Mouse (Mus musculus) forebrain, embryonic 12.5 days (tissue): ENCODE measurements around the gene Nit1. TPM values are rescaled to one million over a fixed set of nuclear protein-coding genes. Genes with fewer than 3 reads are reported as not detected.
"Not testable (repeated sequence)": the region's sequence is repeated elsewhere in the genome, so short reads cannot be mapped to it uniquely, and the experiment has no call there.

ENCODE experiments used
- ATAC-seq: fragments of 200-750 bp; cut with Nextera tagmentation; 2 replicates; pipeline ENCODE4 v1.8.0; 2017; ENCODE audit warnings: moderate TSS enrichment; ENCODE audit not compliant: low FRiP score
- H3K27ac ChIP-seq: fragments of 300-500 bp; sonication (generic); 2 replicates; pipeline ENCODE4 v1.5.1; 2016; ENCODE audit warnings: mild to moderate bottlenecking
- H3K27me3 ChIP-seq: fragments of 300-500 bp; sonication (generic); 2 replicates; pipeline ENCODE4 v1.6.1; 2016; ENCODE audit warnings: mild to moderate bottlenecking
- H3K36me3 ChIP-seq: fragments of 300-500 bp; sonication (generic); replicated peaks from 2 replicates; pipeline ENCODE4 v1.6.1; 2016; ENCODE audit warnings: mild to moderate bottlenecking
- H3K4me1 ChIP-seq: fragments of 300-500 bp; sonication (generic); 2 replicates; pipeline ENCODE4 v1.6.1; 2016
- H3K4me2 ChIP-seq: fragments of 300-500 bp; sonication (generic); 2 replicates; pipeline ENCODE4 v1.6.1; 2016; ENCODE audit warnings: mild to moderate bottlenecking, moderate library complexity
- H3K4me3 ChIP-seq: fragments of 300-500 bp; sonication (generic); replicated peaks from 2 replicates; pipeline ENCODE4 v1.5.1; 2016; ENCODE audit warnings: mild to moderate bottlenecking
- H3K9ac ChIP-seq: fragments of 300-500 bp; sonication (generic); 2 replicates; pipeline ENCODE4 v1.6.1; 2016; ENCODE audit warnings: mild to moderate bottlenecking
- H3K9me3 ChIP-seq: fragments of 300-500 bp; sonication (generic); 2 replicates; pipeline ENCODE4 v1.6.1; 2016
- WGBS: fragments of 180-500 bp; shearing (Covaris S2); methylation state at CpG from one replicate; pipeline ENCODE4 v1.1.7; 2016; 5-methylcytosine and 5-hydroxymethylcytosine counted together
- polyA plus RNA-seq: library from polyadenylated mRNA; unstranded; fragments of >200 nt; fragmentation: Nextera tagmentation; extraction: Ambion mirVana; gene quantifications from 2 replicates; pipeline ENCODE4 v1.2.1, GENCODE M21; 2016

Gene Nit1
- polyA plus RNA-seq, 1 experiment from 2014 or later: 48.7 TPM

DNA sequence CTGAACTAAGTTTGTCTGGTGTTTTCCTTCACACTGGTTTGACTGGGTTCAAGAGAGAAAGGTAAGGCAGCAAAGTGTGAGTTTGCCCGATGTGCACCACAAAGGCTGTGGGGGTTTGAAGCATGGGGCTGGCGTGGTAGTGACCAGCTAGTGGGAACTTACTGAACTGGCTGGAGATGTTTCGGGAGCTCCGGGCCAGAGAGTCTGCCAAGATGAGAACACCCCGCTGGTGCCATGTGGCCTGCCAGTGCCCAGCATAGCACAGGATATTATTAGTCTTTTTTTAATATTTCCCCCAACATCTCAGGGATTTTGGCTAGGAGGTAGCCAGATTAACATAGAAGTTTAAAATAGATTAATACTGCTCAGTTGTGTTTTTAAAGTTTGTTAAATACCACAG, 25.3 kb downstream of the Nit1 start:
- no peak overlapping the region for H3K4me2 ChIP-seq
- H3K36me3 ChIP-seq: 0 out of 2 replicates have a peak, but pooled peaks cover 3% of the 10 kb centered on the region
- H3K4me3 ChIP-seq: no peak overlapping the region
- no peak for ATAC-seq
- no peak overlapping the region for H3K9ac ChIP-seq
- H3K9me3 ChIP-seq: no peaks in the 10 kb centered on the region
- H3K27ac ChIP-seq: no peak overlapping the region
- H3K4me1 ChIP-seq: no peaks in the 10 kb centered on the region
- H3K27me3 ChIP-seq: no peaks in the 10 kb centered on the region
- WGBS: 6% methylated on average over 5 of the region's 5 CpGs

DNA sequence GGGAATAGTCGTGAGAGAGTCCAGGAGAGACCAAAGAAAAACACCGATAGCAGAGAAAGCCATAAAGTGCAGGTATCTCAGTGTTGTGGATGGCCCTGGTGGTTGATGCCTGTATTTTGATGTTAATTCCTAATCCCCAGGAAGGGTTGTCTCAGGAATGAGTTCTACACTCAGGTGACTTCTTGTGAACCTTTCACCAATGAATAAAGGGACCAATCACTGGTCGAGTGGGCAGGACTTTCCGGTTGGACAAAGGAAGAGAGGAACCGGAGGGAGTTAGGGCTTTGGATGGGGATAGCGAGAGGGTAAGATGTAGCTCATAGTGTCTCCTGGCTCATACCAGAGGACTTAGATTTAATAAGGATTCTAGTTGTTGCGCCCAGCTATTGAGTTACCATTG, 25.7 kb downstream of the Nit1 start:
- 8% methylated on average over 7 of the region's 7 CpGs for WGBS
- no peaks in the 10 kb centered on the region for H3K27me3 ChIP-seq
- ATAC-seq: no peak
- no peak overlapping the region for H3K9ac ChIP-seq
- H3K36me3 ChIP-seq: no peaks in the 10 kb centered on the region
- no peak overlapping the region for H3K27ac ChIP-seq
- H3K9me3 ChIP-seq: no peaks in the 10 kb centered on the region
- no peak overlapping the region for H3K4me2 ChIP-seq
- no peaks in the 10 kb centered on the region for H3K4me1 ChIP-seq
- no peak overlapping the region for H3K4me3 ChIP-seq

DNA sequence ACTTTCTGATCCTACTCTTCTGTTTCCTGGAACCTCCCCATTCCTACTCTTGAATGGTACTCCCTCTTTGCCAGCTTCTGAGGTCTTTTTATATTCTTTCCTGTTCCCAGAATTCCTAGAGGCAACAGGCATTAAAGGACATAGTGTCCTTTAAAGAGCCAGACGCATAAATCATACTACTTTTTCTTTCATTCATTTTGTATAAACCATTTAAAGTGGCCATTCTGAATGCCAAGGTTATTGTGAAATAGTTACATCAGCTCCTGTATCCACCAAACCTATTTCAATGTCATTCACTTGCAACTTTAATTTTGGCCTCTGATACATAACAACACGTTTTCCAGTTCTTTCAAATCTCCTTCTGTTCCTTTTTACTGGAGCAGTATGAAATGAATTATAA, 36.1 kb downstream of the Nit1 start:
- H3K27ac ChIP-seq: no peak overlapping the region
- ATAC-seq: no peak
- no peak overlapping the region for H3K4me2 ChIP-seq
- H3K4me3 ChIP-seq: no peak overlapping the region
- no peaks in the 10 kb centered on the region for H3K9me3 ChIP-seq
- H3K36me3 ChIP-seq: no peaks in the 10 kb centered on the region
- H3K4me1 ChIP-seq: no peaks in the 10 kb centered on the region
- 0 out of 2 replicates have a peak, but pooled peaks cover 2% of the 10 kb centered on the region for H3K27me3 ChIP-seq
- no peak overlapping the region for H3K9ac ChIP-seq
- 70% methylated on average over 2 of the region's 2 CpGs for WGBS

DNA sequence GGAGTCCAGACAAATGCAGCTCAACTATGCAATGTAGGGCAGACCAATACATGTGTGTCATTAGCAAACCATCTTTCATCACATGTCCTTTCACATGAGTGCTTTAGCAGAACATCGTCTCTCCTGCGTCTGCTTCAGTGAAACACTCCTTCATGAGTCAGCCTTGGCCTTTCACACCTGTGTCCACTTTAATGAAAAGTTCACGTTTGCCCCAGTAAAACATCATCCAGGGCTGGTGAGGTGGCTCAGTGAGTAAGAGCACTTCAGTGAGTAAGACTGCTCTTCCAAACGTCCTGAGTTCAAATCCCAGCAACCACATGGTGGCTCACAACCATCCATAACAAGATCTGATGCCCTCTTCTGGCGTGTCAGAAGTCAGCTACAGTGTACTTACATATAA, 39.3 kb downstream of the Nit1 start:
- not testable (repeated sequence) for H3K9ac ChIP-seq, H3K27ac ChIP-seq
- WGBS: 75% methylated on average over 5 of the region's 5 CpGs

DNA sequence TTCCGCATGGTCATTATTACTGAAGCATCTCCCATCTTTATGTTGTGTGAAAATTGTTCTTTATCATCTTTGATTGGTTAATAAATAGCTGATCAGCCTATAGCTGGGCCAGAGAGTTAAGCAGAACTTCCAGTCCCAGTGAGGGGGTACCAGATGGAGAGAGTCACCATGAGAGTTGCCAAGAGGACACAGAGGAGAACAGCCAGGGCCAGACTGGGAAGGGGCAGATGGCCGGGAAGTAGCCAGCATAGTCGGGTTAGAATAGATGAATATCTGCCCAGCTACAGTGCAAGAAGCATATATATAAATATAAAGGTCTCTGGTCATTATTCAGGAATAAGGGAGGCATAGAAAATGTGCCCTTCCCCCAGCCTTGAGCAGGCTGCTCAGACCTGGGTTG, 47.2 kb downstream of the Nit1 start:
- WGBS: 72% methylated on average over 3 of the region's 3 CpGs
- H3K4me2 ChIP-seq: no peak overlapping the region
- H3K4me1 ChIP-seq: peaks cover 7% of the 10 kb centered on the region
- H3K27ac ChIP-seq: no peak overlapping the region
- H3K9ac ChIP-seq: no peak overlapping the region
- no peak overlapping the region for H3K4me3 ChIP-seq
- no peak for ATAC-seq
- no peaks in the 10 kb centered on the region for H3K9me3 ChIP-seq
- peaks cover 30% of the 10 kb centered on the region for H3K27me3 ChIP-seq
- no peaks in the 10 kb centered on the region for H3K36me3 ChIP-seq

More for the DNA sequence above, 39.3 kb downstream of the Nit1 start:
- not testable (repeated sequence) for H3K27me3 ChIP-seq, H3K9me3 ChIP-seq, H3K4me3 ChIP-seq, ATAC-seq, H3K4me1 ChIP-seq, H3K4me2 ChIP-seq, H3K36me3 ChIP-seq

DNA sequence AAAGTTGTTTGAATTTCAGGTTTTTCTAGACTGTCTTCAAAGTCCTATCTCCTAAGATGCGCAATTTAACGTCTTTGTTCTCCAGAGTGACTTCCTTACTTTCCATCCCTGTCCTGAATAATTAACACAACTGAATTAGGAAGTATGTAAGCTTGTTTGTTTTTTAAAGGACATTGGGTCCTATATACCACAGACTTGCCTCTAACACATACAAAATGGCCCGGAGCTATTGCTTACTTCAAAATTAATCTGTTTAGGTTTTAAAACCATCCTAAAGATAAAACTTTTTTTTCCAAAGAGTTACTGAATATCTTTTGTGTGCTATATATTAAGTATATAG, 50.4 kb downstream of the Nit1 start:
- peaks cover 9% of the 10 kb centered on the region for H3K4me1 ChIP-seq
- H3K9me3 ChIP-seq: no peaks in the 10 kb centered on the region
- H3K27ac ChIP-seq: peak overlapping the region; percentile 93
- peak overlapping the region; percentile 86; the same call in 1 of the 2 replicates for H3K9ac ChIP-seq
- H3K4me2 ChIP-seq: peak overlapping the region; percentile 74
- peak; percentile 31; the same call in 1 of the 2 replicates for ATAC-seq
- peaks cover 30% of the 10 kb centered on the region for H3K27me3 ChIP-seq
- 18% methylated on average over 3 of the region's 3 CpGs for WGBS
- peak overlapping the region; percentile 74 for H3K4me3 ChIP-seq
- H3K36me3 ChIP-seq: peaks cover under 1% of the 10 kb centered on the region; the same call in 1 of the 2 replicates

DNA sequence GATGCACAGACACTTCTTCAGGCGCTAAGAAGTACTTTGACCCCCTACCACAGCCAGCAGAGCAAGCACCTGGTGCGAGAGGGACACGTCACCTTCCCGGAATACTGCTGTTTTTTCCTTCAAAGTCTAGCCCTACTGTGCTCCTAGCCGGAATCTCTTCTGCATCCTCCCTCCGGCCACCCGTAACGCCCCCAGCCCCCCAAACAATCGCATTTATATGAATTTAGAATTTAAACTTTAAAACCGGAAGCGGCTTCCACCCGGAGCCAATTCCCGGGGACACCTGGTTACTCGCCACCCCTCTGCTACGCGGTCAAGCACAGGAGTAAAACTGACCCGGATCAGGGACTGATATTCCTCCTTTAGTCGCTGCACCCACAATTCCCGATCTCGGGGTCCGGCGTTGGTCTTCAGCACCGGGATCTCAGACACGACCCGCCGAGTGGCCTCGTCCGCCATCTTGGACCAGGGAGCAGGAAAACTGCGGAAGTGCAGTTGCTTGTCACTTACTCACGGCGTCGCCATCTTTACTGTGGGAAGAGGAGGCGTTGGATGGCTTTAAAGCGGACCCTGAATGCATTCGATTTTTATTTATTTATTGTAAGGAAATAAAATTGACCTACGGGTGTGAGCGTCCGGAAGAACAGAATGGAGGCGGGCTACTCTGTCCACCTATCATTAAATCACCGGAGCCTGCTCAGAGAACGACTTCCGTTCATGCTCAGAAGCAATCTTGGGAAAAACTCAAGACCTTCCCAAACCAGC, 51.0 kb downstream of the Nit1 start, which contains the start of gene Ufc1:
Ufc1 (minus strand) TSS at position 727 of the 765 bp plus-strand sequence.
- peak; percentile 86 for ATAC-seq
- under 1% methylated on average over 42 of the region's 42 CpGs for WGBS
- Histone ChIP-seq H3K36me3 (peaks cover 6% of the 10 kb centered on the region), H3K27ac (peak within 1 kb of the TSS; percentile 93), H3K9me3 (no peaks in the 10 kb centered on the region), H3K27me3 (peaks cover 30% of the 10 kb centered on the region), H3K9ac (peak within 1 kb of the TSS; percentile 86), H3K4me2 (peak within 1 kb of the TSS; percentile 74), H3K4me1 (peaks cover 9% of the 10 kb centered on the region), H3K4me3 (peak within 1 kb of the TSS; percentile 74)

DNA sequence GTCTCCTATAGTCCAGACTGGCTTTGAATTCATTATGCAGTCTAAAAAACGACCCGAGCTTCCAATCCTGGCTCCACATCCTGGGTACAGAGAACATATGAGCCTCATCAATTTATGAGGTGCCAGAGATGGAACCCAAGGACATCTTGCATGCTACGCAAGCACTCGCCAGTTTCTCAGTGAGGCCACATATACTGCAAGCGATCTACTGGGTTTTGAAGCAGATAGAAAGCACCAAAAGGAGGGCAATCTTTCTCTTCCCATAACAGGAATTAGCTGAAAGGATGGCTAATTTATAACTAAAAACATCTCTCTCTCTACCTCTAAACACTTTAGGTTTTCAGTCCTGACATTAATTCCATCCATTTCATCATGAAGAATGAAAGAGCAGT, 51.5 kb downstream of the Nit1 start:
- peaks cover 30% of the 10 kb centered on the region for H3K27me3 ChIP-seq
- peak overlapping the region; percentile 86 for H3K9ac ChIP-seq
- no peaks in the 10 kb centered on the region for H3K9me3 ChIP-seq
- peaks cover 12% of the 10 kb centered on the region for H3K36me3 ChIP-seq
- no peak for ATAC-seq
- H3K4me2 ChIP-seq: peak overlapping the region; percentile 74
- peaks cover 9% of the 10 kb centered on the region for H3K4me1 ChIP-seq
- H3K4me3 ChIP-seq: peak overlapping the region; percentile 74
- peak overlapping the region; percentile 93; the same call in 1 of the 2 replicates for H3K27ac ChIP-seq
- 46% methylated on average over 5 of the region's 5 CpGs for WGBS

DNA sequence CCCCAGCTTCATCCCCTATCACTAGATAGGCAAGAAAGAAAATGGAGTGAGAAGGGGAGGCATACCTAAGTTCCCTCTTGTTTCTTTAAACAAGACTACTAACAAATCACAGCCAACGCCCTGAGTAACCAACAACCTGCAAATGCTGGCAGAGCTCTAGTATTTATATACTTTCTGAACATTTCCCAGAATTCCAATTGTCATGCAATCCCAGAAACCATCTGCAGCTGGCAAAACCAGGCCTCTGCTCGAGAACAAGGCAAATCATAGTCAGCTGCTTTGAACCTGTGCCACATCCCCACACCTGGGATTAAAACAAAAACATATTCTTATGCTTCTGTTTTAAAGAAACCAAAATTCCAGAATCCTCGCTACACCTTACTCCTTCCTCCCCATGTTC, 52.1 kb downstream of the Nit1 start:
- Histone ChIP-seq H3K27ac (no peak overlapping the region), H3K27me3 (peaks cover 28% of the 10 kb centered on the region), H3K4me2 (peak overlapping the region; percentile 74), H3K36me3 (peaks cover 17% of the 10 kb centered on the region), H3K9me3 (no peaks in the 10 kb centered on the region), H3K9ac (no peak overlapping the region), H3K4me3 (peak overlapping the region; percentile 74), H3K4me1 (peaks cover 11% of the 10 kb centered on the region)
- WGBS: 90% methylated on average over 3 of the region's 3 CpGs
- no peak for ATAC-seq

DNA sequence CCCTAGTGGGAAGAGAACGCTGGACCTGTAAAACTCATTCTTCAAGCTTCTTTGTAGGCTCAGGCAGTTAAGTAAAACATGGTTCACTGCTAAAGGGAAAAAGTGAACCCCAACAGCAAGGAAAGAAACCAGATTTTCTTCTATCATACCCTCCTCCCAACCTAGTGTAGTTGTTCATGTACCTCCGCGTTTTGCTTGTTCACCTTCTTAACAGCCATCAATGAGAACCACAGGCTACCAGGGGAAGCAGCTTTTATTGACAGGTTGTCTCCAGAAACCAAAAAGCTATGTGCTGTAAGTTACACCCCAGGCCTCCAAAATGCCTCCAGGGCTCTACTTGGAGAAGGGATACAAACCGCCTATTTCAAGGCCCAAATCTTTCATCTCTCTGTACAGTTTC, 57.1 kb downstream of the Nit1 start:
- Histone ChIP-seq H3K9ac (peak overlapping the region; percentile 97), H3K36me3 (peaks cover 49% of the 10 kb centered on the region), H3K27me3 (no peaks in the 10 kb centered on the region), H3K4me2 (peak overlapping the region; percentile 63), H3K27ac (peak overlapping the region; percentile 97; the same call in 1 of the 2 replicates), H3K4me1 (peaks cover 30% of the 10 kb centered on the region), H3K9me3 (no peaks in the 10 kb centered on the region), H3K4me3 (peak overlapping the region; percentile 91)
- WGBS: 65% methylated on average over 4 of the region's 4 CpGs
- ATAC-seq: no peak

Other genes starting within 250 kb of the Nit1 start
- 3.9 and 5.2 TPM in 2 replicates for gene Cfap126, start 231.7 kb downstream of the Nit1 start, polyA plus RNA-seq
- gene Sdhc, start 195.0 kb downstream of the Nit1 start, polyA plus RNA-seq: 218 and 236 TPM in 2 replicates
- gene Mpz, start 194.9 kb downstream of the Nit1 start, polyA plus RNA-seq: 0.54 and 1.0 TPM in 2 replicates
- gene Pcp4l1, start 149.4 kb downstream of the Nit1 start, polyA plus RNA-seq: 6.7 and 7.0 TPM in 2 replicates
- gene Nr1i3, start 131.7 kb downstream of the Nit1 start, polyA plus RNA-seq: 0.22 and 0.23 TPM in 2 replicates
- gene Tomm40l, start 123.1 kb downstream of the Nit1 start, polyA plus RNA-seq: 29.4 and 31.6 TPM in 2 replicates
- gene Apoa2, start 120.6 kb downstream of the Nit1 start, polyA plus RNA-seq: 1.5 and 2.6 TPM in 2 replicates
- gene Fcer1g, start 111.3 kb downstream of the Nit1 start, polyA plus RNA-seq: 12.6 and 15.3 TPM in 2 replicates
- 8.9 TPM in 2 replicates for gene Adamts4, start 95.2 kb downstream of the Nit1 start, polyA plus RNA-seq
- gene Ndufs2, start 94.3 kb downstream of the Nit1 start, polyA plus RNA-seq: 209 and 213 TPM in 2 replicates
- 78.1 and 78.6 TPM in 2 replicates for gene B4galt3, start 75.3 kb downstream of the Nit1 start, polyA plus RNA-seq
- 58.7 and 68.0 TPM in 2 replicates for gene Ppox, start 64.5 kb downstream of the Nit1 start, polyA plus RNA-seq
- gene Usp21, start 57.7 kb downstream of the Nit1 start, polyA plus RNA-seq: 119 and 125 TPM in 2 replicates
- gene Ufc1, start 50.6 kb downstream of the Nit1 start, polyA plus RNA-seq: 94.8 and 98.4 TPM in 2 replicates
- gene Dedd, start 16.5 kb downstream of the Nit1 start, polyA plus RNA-seq: 48.5 and 51.0 TPM in 2 replicates
- 167 and 178 TPM in 2 replicates for gene Pfdn2, start within 50 bp of the Nit1 start, polyA plus RNA-seq
- gene Klhdc9, start 15.2 kb upstream of the Nit1 start, polyA plus RNA-seq: 2.5 and 2.6 TPM in 2 replicates
- gene Nectin4, start 24.5 kb upstream of the Nit1 start, polyA plus RNA-seq: 1.0 and 1.1 TPM in 2 replicates
- 0.69 and 0.75 TPM in 2 replicates for gene Arhgap30, start 43.3 kb upstream of the Nit1 start, polyA plus RNA-seq
- gene Usf1, start 65.7 kb upstream of the Nit1 start, polyA plus RNA-seq: 175 and 190 TPM in 2 replicates
- gene Tstd1, start 73.2 kb upstream of the Nit1 start, polyA plus RNA-seq: 9.0 and 11.0 TPM in 2 replicates
- 11.1 and 11.4 TPM in 2 replicates for gene F11r, start 91.9 kb upstream of the Nit1 start, polyA plus RNA-seq
- gene Alyref2, start 157.8 kb upstream of the Nit1 start, polyA plus RNA-seq: 17.1 and 20.2 TPM in 2 replicates
- not detected in 2 replicates for gene Itln1, start 189.6 kb upstream of the Nit1 start, polyA plus RNA-seq
- not detected in 2 replicates for gene Cd244a, start 213.5 kb upstream of the Nit1 start, polyA plus RNA-seq